Mouse (Mus musculus): ENCODE results near the gene Metap1d. TPM values are rescaled to one million over a fixed set of nuclear protein-coding genes. Genes with fewer than 3 reads are reported as not detected.

The Metap1d gene
- polyA plus RNA-seq, 1 experiment, result 12.9 TPM

DNA sequence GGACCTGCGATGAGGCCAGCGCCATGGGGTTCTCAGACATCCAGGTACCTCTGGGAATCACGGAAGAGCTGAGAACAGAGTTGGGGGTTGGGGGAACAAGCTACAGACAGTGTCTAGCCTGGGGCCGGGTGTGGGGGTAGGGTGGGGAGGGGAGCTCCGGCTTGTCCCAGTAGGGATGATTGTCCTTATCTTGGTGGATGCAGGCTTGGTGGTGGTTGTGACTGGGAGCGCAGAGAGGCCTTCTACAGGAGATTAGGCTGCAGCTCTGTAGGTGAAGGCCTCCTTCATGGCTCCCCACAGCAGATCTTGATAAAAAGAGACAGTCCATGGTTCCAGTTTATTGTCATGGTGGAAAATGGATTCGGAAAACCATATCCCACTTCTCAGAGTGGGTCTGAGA, 8.5 kb downstream of the Metap1d start:
- no peaks in the 10 kb centered on the region for H3K36me3 ChIP-seq (ENCODE audit: control insufficient read depth, insufficient read depth, low read length)
- no peak overlapping the region for H3K27ac ChIP-seq (ENCODE audit: control insufficient read depth, insufficient read depth, low read depth, low read length)
- H3K4me1 ChIP-seq (ENCODE audit: control insufficient read depth, insufficient read depth, low read length), result no peaks in the 10 kb centered on the region
- TF ChIP-seq CTCF (IDR thresholded peaks at IDR 0.05; ENCODE audit: control insufficient read depth, insufficient read depth, insufficient replicate concordance, low read depth, low read length) (no peak), POLR2A (IDR thresholded peaks at IDR 0.05; ENCODE audit: control insufficient read depth, low read depth, low read length) (no peak)
- H3K27me3 ChIP-seq (ENCODE audit: control insufficient read depth, insufficient read depth, low read length), result no peaks in the 10 kb centered on the region
- H3K4me3 ChIP-seq (ENCODE audit: control insufficient read depth, low read depth, low read length), result no peak overlapping the region

DNA sequence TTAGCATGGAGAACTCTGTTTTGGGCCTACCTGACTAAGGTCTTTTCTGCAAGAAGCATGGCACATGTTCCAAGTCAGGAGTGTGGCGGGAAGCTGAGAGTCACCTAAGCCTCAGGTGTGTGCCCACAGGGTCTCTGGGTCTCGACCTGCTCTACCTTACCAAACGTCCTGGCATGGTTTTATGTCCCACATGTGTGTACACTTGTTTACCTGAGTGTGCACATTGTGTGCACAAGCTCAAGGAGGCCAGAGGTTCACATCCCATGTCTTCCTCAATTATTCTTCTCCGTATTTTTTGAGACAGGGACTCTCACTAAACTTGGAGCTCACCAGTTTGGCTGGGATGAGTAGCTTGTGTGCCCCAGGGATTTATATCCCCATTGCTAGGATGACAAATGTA, 9.0 kb downstream of the Metap1d start:
- Histone ChIP-seq H3K27me3 (ENCODE audit: control insufficient read depth, insufficient read depth, low read length) (no peaks in the 10 kb centered on the region), H3K27ac (ENCODE audit: control insufficient read depth, insufficient read depth, low read depth, low read length) (no peak overlapping the region), H3K4me3 (ENCODE audit: control insufficient read depth, low read depth, low read length) (no peak overlapping the region), H3K36me3 (ENCODE audit: control insufficient read depth, insufficient read depth, low read length) (no peaks in the 10 kb centered on the region), H3K4me1 (ENCODE audit: control insufficient read depth, insufficient read depth, low read length) (no peaks in the 10 kb centered on the region)
- TF ChIP-seq POLR2A (IDR thresholded peaks at IDR 0.05; ENCODE audit: control insufficient read depth, low read depth, low read length) (no peak), CTCF (IDR thresholded peaks at IDR 0.05; ENCODE audit: control insufficient read depth, insufficient read depth, insufficient replicate concordance, low read depth, low read length) (no peak)

DNA sequence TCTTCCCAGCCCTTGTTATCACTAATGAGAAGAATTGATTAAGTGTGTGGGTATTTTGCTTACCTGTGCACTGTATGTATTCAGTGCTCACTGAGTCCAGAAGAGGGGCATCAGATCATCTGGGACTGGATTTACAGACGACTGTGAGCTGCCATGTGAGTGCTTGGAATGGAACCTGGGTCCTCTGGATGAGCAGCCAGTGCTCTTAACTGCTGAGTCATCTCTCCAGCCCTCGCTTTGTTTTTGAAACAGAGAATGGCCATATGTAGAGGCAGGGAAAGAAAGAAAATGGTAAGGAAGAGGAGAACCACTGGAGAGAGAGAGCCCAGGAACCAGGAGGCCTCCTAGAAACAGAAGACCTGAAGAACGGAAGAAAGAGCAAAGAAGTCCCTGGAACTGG, 9.5 kb downstream of the Metap1d start:
- Histone ChIP-seq H3K36me3 (ENCODE audit: control insufficient read depth, insufficient read depth, low read length) (no peaks in the 10 kb centered on the region), H3K4me3 (ENCODE audit: control insufficient read depth, low read depth, low read length) (no peak overlapping the region), H3K4me1 (ENCODE audit: control insufficient read depth, insufficient read depth, low read length) (no peaks in the 10 kb centered on the region; the same call in 1 of the 2 replicates), H3K27ac (ENCODE audit: control insufficient read depth, insufficient read depth, low read depth, low read length) (no peak overlapping the region), H3K27me3 (ENCODE audit: control insufficient read depth, insufficient read depth, low read length) (no peaks in the 10 kb centered on the region)
- TF ChIP-seq CTCF (IDR thresholded peaks at IDR 0.05; ENCODE audit: control insufficient read depth, insufficient read depth, insufficient replicate concordance, low read depth, low read length) (no peak), POLR2A (IDR thresholded peaks at IDR 0.05; ENCODE audit: control insufficient read depth, low read depth, low read length) (no peak)

DNA sequence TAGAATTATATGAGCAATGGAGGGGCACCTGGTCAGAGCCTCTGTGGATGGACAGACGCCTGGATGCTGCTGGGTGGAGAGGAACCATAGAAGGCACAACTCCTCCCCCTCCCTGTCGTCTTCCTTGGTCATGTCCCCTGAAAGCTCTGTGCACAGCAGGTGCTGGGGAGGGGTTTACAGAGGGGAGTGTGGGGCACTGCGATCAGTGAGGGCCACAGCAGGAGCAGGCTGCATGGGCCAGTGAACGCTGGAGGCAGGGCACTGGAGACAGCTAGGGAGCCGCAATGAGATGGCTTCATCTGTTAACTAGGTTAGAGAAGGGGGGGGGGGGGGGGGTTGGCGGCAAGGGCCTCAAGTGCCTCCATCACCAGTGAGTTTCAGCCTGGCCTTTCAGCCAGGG, 13.0 kb downstream of the Metap1d start:
- Histone ChIP-seq H3K27ac (ENCODE audit: control insufficient read depth, insufficient read depth, low read depth, low read length) (no peak overlapping the region), H3K4me1 (ENCODE audit: control insufficient read depth, insufficient read depth, low read length) (no peaks in the 10 kb centered on the region; the same call in 1 of the 2 replicates), H3K27me3 (ENCODE audit: control insufficient read depth, insufficient read depth, low read length) (no peaks in the 10 kb centered on the region), H3K36me3 (ENCODE audit: control insufficient read depth, insufficient read depth, low read length) (no peaks in the 10 kb centered on the region), H3K4me3 (ENCODE audit: control insufficient read depth, low read depth, low read length) (no peak overlapping the region)
- no peak for TF ChIP-seq POLR2A (IDR thresholded peaks at IDR 0.05; ENCODE audit: control insufficient read depth, low read depth, low read length)
- TF ChIP-seq CTCF (IDR thresholded peaks at IDR 0.05; ENCODE audit: control insufficient read depth, insufficient read depth, insufficient replicate concordance, low read depth, low read length), result no peak

GRCm38 (mm10) chr2:71466861-71467450, 13.9 kb downstream of the Metap1d start:
- H3K27ac ChIP-seq (ENCODE audit: control insufficient read depth, insufficient read depth, low read depth, low read length), result no peak overlapping the region

DNA sequence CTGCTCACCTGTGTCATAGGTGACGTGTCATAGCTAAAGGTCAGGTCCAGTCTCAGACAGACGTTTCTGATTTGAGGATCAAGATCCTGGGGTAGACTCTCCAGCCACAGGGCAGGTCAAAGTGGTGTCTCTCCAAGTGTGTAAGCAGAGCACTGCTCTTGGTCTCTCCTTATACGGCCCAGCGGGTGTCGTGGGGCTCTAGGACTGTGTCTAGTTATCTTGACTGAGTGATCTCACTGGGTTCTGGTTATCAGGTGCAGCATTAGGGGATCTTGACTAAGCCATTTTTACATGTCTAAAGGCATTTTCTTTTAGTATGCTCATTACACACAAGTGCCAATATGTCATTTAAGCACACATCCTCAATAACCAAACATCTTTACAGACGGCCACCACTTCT, 18.0 kb downstream of the Metap1d start:
- Histone ChIP-seq H3K4me1 (ENCODE audit: control insufficient read depth, insufficient read depth, low read length) (peaks cover 2% of the 10 kb centered on the region; the same call in 1 of the 2 replicates), H3K4me3 (ENCODE audit: control insufficient read depth, low read depth, low read length) (no peak overlapping the region), H3K27ac (ENCODE audit: control insufficient read depth, insufficient read depth, low read depth, low read length) (no peak overlapping the region), H3K36me3 (ENCODE audit: control insufficient read depth, insufficient read depth, low read length) (no peaks in the 10 kb centered on the region), H3K27me3 (ENCODE audit: control insufficient read depth, insufficient read depth, low read length) (no peaks in the 10 kb centered on the region)
- no peak for TF ChIP-seq POLR2A (IDR thresholded peaks at IDR 0.05; ENCODE audit: control insufficient read depth, low read depth, low read length)
- no peak for TF ChIP-seq CTCF (IDR thresholded peaks at IDR 0.05; ENCODE audit: control insufficient read depth, insufficient read depth, insufficient replicate concordance, low read depth, low read length)

More at GRCm38 (mm10) chr2:71466861-71467450, 13.9 kb downstream of the Metap1d start:
- Histone ChIP-seq H3K36me3 (ENCODE audit: control insufficient read depth, insufficient read depth, low read length) (no peaks in the 10 kb centered on the region), H3K4me1 (ENCODE audit: control insufficient read depth, insufficient read depth, low read length) (no peaks in the 10 kb centered on the region; the same call in 1 of the 2 replicates), H3K27me3 (ENCODE audit: control insufficient read depth, insufficient read depth, low read length) (no peaks in the 10 kb centered on the region), H3K4me3 (ENCODE audit: control insufficient read depth, low read depth, low read length) (no peak overlapping the region)
- no peak for TF ChIP-seq CTCF (IDR thresholded peaks at IDR 0.05; ENCODE audit: control insufficient read depth, insufficient read depth, insufficient replicate concordance, low read depth, low read length)
- TF ChIP-seq POLR2A (IDR thresholded peaks at IDR 0.05; ENCODE audit: control insufficient read depth, low read depth, low read length), result no peak

DNA sequence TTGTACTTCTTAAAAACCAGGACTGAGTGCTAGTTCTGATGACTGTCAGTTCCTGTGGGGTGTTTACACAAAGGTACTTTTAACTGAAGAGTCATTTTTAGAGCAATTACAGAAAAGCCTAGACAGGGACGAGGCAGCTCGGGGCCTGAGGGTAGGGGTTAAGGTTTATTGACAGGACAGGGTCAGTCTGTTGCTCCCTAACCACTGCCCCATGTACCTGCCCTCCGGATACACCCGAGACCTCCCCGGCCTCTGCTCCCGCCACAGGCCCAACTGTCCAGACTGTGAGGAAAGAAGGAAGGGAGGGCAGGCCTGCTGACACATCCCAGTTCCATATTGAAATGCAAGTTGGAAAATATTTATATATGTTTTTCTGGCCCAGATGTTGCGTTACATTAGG, 20.8 kb downstream of the Metap1d start:
- Histone ChIP-seq H3K36me3 (ENCODE audit: control insufficient read depth, insufficient read depth, low read length) (no peaks in the 10 kb centered on the region), H3K4me1 (ENCODE audit: control insufficient read depth, insufficient read depth, low read length) (0 out of 2 replicates have a peak, but pooled peaks cover 2% of the 10 kb centered on the region), H3K27me3 (ENCODE audit: control insufficient read depth, insufficient read depth, low read length) (no peaks in the 10 kb centered on the region), H3K4me3 (ENCODE audit: control insufficient read depth, low read depth, low read length) (no peak overlapping the region), H3K27ac (ENCODE audit: control insufficient read depth, insufficient read depth, low read depth, low read length) (no peak overlapping the region)
- TF ChIP-seq CTCF (IDR thresholded peaks at IDR 0.05; ENCODE audit: control insufficient read depth, insufficient read depth, insufficient replicate concordance, low read depth, low read length), result no peak
- TF ChIP-seq POLR2A (IDR thresholded peaks at IDR 0.05; ENCODE audit: control insufficient read depth, low read depth, low read length), result no peak
